Mouse (Mus musculus) cerebellum, postnatal 10 days (tissue): ENCODE results near the gene Tspan15.

Experiments used
- DNase-seq, 2 experiments: peaks; one replicate each; pipeline ENCODE4 v3.0.0; 2021; ENCODE audit warnings: mixed read lengths in 2 of 2

Tspan15 gene

DNA sequence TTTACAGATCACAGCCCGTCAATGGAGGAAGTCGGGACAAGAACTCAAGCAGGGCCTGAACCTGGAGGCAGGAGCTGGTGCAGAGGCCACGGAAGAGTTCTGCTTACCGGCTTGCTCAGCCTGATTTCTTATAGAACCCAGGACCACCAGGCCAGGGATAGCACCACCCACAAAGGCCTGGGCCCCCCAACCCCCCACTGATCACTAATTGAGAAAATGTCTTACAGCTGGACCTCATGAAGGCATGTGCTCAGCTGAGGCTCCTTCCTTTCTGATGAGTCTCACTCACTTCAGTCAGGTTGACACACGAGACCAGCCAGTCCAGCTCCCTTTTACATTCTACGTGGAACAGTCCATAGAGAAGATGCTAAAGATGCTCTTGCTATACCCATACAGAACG is 5.2 kb downstream of the Tspan15 start:
- DNase-seq: no peak

DNA sequence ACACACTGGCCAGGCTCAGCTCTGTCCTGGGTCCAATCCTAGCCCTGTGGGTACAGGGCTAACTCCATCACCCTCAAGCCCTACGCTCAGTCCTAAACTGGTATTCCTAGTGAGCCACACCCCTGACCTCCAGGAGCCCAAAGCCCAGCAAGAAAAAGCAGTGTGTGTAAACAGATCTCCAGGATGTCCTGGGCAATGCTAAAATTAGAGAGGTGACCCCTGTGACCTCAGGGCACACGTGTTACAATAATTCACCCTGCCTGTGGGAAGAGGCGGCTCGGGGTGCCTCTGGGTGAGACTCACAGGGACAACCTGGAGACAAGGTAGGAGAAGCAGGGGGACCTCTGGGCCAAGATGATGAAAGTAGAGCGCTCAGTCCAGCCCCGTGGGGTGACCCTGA is 6.8 kb downstream of the Tspan15 start:
- no peak for DNase-seq

DNA sequence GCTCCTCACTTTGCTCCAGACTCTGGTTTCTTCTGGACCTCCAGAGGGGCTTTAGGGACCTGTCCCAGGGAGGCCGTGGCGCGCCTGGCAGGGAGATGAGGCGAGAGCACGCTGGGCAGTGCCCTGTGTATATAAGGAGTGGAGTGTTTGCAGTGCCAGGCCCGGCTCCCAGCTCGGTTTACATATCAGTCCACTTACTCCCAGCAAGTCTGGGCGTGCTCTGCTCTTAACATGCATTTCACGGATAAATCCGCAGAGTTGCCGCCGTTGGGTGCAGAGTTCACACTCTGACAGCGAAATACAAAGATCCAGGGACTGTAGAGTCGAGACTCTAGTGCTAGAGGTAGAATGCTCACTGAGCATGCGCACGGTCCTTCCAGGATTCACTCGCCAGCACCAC is 8.3 kb downstream of the Tspan15 start:
- DNase-seq: no peak

DNA sequence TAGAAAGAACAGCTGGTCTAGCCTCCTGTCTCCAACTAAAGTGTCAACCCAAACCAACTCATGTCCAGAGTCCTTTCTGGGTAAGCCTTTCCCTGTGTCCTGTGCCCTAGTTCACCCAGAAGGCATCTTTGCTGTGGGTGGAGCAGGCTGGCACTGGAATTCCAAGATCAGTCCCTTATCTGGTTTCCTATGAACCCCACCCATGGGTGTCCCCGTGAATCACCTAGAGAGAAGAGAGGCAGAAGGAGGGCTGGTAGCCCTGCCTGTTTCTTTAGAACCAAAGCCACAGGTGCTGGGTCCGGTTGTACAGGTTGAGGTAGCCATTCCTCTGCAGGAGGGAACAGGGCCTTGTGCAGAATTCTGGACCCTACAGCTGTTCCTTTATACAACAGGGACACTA is 9.4 kb downstream of the Tspan15 start:
- no peak for DNase-seq

DNA sequence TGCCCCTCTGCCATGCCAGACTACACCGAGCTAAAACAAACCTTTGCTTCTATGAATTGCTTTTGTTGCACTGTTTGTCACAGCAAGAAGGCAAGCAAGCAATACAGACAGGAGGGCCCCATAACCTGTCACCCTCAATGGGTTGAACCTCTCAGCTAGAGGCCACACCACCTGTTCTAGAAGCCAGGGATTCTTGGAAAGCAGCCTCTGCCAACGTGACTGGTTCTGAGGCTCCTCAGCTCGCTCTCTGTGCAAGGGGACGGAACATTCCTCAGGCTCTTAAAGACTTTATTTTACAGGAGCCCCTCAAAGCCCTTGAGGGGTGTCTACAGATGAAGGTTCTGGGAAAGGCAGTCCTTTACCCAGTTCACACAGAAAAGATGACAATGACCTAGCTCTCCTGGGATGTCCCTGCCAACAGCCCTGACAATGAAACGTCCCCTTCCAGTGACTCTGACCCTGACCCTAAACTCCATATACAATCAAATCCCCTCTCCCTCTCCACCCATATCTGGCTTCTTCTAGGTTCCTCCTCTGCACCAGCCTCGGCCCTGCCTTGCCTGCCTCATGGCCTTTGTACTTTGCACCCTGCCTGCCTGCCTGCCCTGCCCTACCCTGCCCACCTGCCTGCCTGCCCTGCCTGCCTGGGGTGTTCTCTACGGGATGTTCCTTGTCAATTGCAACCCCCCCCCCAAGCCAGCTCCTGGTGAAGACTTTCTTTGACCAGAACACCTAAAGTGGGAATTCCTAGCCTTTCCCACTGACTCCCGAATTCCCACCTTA is 10.1 kb downstream of the Tspan15 start:
- no peak for DNase-seq

DNA sequence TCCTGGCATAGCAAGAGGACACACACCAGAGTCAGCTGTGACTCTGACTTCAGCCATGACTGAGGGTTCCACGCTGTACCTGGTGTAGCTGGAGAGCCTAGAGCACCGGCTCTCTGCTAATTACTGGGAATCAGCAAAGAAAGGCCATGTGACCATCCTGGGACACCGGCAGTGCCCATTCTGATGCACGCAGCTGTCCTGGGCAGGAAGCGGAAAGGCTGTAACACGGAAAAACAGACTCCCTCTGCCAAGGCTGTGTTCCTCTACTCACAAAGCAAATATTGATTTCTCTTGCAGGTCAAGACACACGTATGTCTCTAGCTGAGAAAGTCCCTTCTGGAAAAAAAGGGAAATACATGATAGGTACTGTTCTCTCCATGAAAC is 12.3 kb downstream of the Tspan15 start:
- no peak for DNase-seq

DNA sequence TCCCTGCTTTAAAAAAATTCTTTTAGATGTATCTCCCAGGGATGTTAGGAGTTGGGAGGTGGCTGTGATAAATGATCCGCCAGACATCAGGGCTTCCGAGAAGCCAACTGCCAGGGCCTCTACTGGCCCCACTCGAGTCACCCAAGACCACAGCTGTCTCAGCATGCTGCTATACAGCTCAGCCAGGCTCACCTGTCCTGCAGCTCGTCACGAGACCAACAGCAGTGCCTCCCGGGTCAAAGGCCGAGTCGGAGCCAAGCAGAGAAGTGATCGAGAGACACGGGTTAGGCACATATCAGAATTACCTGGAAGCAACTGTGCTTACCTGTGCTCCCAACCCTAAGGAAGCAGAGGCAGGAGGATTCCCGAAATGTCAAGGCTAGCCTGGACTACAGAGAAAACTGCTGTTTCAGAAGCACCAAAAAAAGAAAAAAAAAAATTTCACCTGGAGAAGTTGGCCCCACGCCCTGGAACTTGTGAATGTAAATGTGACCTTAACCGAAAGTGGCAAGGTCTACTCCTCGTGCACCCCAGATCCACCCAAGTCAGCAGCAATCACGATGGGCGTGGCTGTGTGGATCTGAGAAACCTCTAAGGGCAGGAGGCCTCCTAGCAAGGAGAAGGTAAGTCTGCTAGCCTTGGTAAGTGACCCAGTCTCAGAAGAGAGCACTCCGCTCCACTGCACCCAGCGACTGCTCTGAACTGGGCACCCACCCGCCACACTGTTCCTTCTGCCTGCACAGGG is 12.8 kb downstream of the Tspan15 start:
- peak in 1 of 2 experiments; percentile 25 for DNase-seq

DNA sequence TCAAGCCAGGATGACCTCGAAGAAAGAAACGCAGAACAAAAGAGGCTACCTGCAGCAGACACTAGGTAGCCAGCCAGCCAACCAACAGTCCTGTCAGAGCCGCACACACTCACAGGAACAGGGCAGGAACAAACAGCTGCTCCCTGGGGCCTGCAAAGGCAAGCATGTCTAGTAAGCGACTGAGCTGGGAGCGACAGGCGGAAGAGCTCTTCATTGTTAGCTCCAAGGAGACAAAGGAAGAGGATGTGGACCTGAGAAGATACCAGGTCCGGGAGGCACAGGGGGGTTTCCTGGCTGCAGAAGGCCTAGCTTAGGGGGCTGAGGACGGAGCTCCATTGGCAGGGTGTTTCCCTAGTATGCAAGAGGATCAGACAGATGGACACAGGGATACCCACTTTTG is 13.9 kb downstream of the Tspan15 start:
- peak; percentile 45 to 50 for DNase-seq

DNA sequence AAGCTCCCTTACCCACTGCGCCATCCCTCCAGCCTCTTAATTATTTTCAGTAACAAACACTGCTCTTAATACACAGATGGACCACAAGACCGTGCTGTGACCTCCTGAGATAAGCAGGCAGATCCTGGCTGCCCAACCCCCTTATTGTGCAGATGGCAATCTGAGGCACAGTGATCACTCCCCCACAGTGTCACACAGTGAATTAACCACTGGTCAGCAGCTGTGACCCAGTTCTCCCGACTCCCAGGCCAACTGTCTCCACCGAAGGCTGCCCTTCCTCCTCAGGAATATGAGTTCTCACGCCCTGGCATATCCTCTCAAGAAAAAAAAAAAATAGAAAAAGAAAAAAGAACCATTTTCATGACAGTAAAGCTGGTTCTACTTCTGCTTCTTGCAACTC is 14.5 kb downstream of the Tspan15 start:
- DNase-seq: peak; percentile 76 to 84

DNA sequence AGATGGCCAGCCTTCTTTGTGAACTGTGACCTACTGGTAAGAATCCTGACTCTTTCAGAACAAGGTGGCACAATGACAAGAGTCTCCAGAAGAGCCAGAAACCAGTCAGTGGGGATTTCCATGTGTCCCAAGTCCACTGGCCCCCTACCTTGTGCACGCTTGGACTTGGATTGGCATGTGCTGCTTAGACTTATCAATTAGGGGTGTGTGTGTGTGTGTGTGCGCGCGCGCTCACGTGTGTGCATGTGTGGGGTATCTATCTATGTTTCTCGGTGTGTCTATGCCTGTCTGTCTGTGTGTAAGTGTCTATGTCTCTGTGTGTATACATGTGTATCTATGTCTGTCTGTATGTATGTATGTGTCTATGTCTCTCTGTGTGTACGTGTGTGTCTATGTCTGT is 15.4 kb downstream of the Tspan15 start:
- DNase-seq: no peak

DNA sequence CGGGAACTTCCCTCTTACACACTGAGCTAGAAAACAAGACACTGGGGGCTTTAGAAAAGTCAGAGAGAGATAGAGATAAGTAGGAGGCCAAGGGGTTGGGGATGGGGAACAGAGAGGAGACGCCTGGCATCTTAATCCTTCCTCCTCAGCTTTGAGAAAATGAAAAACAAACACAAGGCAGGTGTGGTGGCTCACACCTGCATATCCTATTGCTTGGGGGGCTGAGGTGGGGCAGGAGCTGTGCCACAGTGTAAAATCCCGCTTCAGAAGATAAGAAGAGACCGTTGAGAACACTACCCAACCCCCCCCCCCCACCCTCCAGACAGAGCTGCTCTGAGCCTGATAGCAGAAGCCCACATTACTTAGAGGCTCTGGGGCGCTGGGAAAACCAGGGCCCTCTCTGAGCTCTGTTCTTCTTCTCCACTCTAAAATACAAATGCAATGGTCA is 15.9 kb downstream of the Tspan15 start:
- no peak for DNase-seq

DNA sequence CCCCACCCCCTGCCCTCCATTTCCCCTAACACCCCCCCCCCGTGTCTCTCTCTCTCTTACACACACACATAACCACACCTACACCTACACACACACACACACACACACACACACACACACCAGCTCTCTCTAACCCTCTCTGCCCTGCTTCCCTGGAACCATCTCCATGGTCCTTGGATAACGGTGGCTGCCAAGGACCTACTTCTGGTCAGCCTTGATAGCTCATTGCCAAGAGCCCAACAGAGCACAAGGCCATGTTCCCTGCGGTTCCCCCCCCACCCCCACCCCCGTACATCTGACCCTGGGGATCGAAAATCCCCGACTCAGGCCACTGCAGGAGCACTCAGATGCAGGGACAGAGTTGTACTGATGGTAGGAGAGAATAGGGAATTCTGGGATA is 19.7 kb downstream of the Tspan15 start:
- DNase-seq: no peak

DNA sequence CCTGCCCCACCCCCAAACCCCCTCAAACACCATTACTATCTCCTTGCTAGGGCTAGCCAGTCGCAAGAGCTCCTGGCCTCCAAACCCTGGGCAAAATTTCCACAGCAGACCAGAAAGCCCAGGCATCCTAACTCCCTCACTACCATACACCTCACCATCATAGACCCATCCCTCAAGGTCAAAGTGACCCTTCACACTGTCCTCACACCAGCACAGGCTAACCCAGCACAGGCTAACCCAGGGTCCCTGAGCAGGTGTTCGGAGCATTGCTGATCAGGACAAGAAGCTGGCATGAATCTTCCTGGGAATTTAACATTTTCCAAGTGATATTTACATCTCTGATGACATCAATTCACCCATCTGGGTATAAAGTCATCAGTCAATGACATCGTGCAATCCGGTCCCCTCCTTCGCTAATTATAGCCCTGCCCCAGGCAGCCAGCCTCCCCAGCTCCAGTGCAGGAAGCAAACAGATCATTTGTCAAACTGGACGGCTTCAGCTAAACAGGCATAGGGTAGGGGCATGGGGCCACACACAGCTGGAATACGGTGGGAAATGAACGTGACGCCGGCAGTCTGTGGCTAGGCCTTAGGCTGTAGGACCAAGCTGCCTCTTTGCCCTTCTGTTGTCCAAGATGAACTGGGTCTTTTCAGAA is 22.7 kb downstream of the Tspan15 start:
- DNase-seq: no peak

DNA sequence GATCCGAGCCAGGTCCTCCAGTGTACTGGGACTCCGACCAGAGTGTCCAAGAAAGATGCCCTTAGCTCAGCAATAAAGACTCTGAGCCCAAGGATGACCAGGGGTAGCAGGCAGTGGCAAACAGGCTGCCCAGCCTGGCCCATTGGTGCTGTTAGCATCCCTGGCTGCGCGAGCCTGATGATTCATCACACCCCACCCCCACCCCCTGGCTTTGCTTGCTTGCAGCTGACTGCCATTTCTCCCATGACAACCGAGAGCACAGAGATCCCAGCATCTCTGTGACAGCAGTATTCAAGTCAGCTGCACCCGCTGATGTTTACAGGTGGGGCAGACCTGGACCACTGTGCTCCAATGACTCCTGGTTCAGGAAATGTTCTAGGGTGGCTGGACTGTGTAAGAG is 28.5 kb downstream of the Tspan15 start:
- no peak for DNase-seq

DNA sequence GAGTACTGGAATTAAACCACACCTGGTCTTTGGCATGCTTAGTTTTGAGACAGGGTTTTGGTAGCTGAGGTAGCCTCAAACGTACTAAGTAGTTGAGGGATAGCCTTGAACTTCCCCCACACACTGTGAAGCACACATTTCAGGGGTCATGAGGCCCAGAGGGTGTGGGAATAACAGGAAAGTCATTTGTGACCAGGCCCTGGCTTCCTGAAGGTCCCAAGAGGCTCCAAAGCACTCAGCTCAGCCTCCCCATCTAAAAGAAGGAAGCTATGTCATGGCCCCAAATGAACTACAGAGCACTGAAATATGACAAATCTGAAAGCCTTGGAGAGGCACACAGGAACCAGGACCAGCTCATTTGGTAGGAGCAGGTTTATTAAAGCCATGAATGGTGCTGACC is 32.2 kb downstream of the Tspan15 start:
- DNase-seq: no peak

DNA sequence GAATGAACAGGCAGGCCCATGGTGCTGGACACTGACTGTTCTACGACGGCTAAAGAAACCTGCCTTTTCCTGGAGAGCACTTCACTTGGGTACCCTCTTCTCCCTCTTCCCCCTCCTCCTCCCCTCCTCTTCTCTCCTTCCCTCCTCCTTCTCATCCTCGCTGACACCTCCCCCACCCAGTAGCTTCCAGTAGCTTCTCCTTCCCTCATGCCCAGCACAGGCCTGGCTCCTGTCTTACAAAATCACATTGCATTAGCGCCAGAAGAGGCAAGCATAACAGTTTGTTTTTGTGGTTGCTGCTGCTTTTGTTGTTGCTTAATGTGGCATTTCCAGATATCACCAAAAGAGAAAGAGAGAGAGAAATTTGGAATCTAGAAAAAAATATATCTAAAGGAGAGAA is 33.6 kb downstream of the Tspan15 start:
- no peak for DNase-seq

DNA sequence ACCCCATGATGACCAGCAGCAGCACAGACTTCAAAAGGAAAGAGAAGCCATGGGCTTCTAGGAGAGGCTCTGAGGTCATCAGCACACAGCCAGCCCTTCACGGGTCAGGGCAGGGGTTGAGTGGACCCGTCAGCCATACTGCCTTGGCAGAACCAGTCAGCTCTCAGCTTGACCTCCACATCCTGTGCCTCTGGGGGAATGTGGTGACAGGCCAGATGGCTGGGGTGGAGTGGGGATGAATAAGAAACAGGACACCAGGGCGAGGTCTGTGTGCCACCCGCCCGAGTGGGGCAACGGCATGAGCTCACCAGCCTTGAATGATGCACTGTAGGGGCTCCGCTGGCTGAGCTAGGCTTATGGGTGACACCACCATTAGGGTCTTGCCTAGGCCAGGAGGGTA is 35.7 kb downstream of the Tspan15 start:
- DNase-seq: peak in 1 of 2 experiments; percentile 28

DNA sequence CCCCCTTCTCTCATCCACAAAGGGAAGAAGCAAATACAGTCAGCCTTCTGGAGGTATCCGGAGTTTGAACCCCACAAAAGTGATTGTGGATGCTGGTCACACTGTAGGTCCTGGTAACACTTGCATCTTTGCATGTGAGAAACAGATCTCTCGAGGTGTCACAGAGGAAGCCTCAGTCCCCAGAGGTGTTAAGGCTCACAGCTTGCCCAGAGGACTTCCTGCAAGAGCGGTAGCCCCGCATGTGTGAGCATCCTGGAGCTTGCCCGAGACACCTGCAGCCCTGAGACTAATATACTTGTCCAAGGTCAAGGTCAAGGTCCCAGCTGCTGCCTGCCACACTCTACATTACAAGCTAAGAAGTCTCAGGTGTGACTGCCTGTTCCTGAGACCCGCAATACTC is 36.1 kb downstream of the Tspan15 start:
- no peak for DNase-seq

DNA sequence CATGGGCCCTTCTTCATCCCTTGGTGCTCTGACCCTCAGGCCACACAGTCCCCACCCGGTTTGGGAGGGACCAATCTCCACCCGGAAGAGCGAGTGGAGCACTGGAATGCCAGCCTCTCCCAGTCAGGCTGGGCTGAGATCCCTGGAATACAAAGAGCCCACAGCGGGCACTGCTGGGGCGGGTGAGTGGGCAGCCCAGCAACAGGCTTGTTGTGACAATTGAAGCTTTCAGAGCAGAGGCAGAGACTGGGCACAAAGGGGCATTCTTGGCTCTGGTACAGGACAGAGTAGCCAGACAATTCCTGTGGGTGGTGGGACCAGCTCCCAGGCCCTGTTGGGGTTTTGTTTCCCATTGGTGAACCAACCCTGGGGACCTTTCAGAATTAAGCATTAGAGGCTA is 36.6 kb downstream of the Tspan15 start:
- DNase-seq: peak in 1 of 2 experiments; percentile 60

DNA sequence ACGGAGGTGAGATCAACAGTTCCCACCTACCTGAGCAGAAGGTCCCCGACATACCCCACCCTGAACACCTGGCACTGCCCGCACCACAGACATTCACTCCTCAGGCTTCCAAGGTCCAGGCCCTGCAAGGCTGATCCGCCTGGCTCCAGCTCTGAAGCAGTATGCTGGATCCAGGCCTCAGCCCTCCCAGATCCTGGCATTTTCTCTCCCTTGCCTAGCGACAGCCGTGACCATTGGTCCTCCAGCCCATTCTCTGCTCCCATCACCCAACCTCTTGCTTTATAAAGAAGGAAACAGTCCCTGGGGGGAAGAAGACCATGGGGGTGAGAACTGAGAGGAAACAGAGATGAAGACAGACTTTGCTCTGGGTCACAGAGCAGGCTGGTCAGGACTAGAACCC is 37.0 kb downstream of the Tspan15 start:
- peak; percentile 40 to 50 for DNase-seq

DNA sequence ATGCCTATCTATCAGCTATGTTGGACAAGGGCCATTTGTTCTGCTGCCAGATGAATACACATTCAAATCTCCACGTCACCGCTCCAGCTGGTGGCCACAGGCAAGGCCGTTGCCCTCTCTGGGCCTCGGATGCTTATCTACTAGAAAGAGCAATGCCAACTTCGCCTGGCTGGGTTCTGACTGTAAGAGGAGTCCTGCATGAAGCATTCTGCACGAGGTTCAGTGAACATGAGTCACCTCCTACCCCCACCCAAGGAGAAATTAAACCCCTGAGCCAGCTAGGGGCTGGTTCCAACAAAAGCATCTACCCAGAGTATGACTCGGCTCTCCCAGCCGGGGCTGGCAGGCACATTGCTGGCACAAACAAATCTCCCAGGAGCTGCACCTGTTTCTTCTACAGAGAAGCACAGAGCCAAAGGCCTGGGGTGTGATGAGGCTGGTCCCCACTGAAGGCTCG is 38.3 kb downstream of the Tspan15 start:
- peak; percentile 80 to 84 for DNase-seq

DNA sequence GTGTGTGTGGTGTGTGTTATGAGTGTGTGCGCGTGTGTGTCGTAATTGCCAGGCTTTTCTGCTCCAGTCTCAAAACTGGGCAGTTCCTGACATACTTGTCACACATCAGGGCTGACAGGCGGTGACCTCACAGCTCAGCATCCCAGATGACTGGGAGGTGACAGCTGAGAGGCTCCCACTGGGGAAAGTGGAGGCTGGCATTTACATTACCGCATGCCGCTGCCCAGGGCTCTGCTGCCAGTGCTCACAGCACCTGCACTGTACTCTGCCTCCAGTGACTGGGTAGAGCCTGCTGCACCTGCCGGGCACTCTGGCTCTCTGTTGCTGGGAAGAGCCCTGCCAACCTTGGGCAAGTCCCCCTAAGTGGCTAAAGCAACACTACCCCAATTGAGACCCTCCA is 40.2 kb downstream of the Tspan15 start:
- DNase-seq: no peak

DNA sequence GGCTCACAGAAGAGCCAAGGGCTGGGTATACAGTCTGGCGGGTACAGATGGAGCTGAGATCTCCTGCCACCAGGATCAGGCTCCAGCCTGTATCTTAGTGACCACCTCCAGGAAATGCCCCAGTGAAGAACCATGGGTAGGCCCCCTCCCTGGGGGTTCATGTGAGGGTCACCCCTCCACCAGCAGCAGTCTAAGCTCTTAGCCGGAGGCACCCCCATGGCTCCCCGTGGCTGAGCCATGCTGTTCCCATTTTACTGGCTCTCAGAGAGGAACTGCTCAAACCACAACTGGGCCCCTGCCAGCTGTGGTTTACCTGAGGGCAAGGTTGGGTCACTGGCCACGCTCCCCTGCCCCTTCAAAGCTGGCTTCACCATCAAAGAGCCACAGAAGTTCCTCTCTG is 41.1 kb downstream of the Tspan15 start:
- peak in 1 of 2 experiments; percentile 31 for DNase-seq

DNA sequence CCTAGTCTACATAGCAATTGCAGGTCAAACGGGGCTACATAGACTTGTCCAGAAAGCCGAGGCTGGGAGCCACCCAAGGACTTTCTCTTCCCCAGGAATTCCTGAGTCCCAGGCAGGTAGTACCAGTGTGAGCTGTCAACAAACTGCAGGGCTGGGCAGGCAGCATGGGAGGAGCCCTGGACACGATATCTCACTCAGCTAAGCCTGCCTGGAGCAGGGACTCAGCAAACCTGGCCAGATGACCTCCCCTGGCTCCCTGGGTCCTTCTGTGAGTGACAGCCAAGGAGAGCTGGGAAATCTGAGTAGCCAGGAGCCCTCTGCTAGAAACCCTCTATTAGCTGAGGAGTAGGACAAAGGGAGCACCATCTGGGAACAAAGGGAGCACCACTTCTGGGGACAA is 41.7 kb downstream of the Tspan15 start:
- no peak for DNase-seq
